Mouse (Mus musculus) urinary bladder, postnatal 36 days (tissue): Measurements from ENCODE around the gene Rtl8a.
A peak's percentile ranks its signal among the peaks of the same experiment; 100 is the strongest.
"Not testable (repeated sequence)": the region's sequence is repeated elsewhere in the genome, so short reads cannot be mapped to it uniquely, and the experiment has no call there.

Experiments
- DNase-seq, 2 experiments: peaks; one replicate each; pipeline ENCODE4 v3.0.0; 2022; ENCODE audit warnings: low spot score in 2 of 2, mixed read lengths in 1 of 2

Rtl8a gene

GRCm38 (mm10) chrX:53642980-53643961 is at the start of gene Rtl8a:
Rtl8a (minus strand) TSS chrX:53643682.
- peak; percentile 60 to 78 for DNase-seq

- DNase-seq = no peak
Measured at GRCm38 (mm10) chrX:53693141-53693540, 49.7 kb upstream of the Rtl8a start.

DNA sequence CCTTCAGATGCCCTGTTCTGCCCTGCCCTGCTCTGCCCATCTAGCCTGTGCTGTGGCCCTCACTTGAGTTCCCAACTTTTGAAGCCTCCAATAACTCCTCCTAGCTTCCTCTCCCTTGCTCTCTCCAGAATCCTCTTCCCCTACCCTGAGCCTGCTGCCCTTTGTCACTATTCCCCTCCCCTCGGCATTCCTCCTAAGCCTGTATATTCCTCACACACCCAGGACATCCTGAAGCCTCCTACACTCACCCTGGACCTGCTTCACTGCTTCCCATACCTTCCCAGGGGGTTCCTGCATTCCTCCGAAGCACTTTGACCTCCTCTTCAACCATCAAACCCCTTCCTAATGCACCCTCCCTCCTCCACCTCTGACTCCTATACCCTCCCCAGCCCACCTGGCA is 48.6 kb upstream of the Rtl8a start:
- no peak for DNase-seq

GRCm38 (mm10) chrX:53684676-53685075 is 41.2 kb upstream of the Rtl8a start:
- not testable (repeated sequence) for DNase-seq

GRCm38 (mm10) chrX:53682650-53683049 is 39.2 kb upstream of the Rtl8a start:
- DNase-seq = not testable (repeated sequence)

DNA sequence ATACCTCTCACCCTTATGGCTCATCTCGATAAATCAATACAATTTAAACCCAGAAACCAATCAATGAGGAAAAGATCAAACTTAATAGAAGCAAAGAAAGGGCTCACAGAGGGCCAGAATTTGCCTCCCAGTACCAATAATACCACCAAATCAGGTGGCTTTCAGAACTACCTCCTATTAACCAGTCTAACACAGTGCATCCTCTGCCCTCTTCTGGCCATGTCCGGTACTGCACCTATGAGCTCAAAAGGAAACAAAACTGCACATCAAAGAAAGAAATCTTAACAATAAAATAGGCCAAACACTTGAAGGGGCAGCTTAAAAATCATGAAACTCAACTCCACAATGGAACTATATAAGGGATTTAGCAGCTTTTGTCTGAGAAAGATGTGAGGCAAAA is 33.5 kb upstream of the Rtl8a start:
- peak; percentile 31 to 34 for DNase-seq

- not testable (repeated sequence) for DNase-seq
Measured at GRCm38 (mm10) chrX:53670696-53671095, 27.2 kb upstream of the Rtl8a start.

- DNase-seq = peak; percentile 43 to 72
Measured at GRCm38 (mm10) chrX:53670294-53670693, 26.8 kb upstream of the Rtl8a start, which contains the start of gene Rtl8b. Rtl8b (minus strand) TSS chrX:53670408.

GRCm38 (mm10) chrX:53669557-53670270 is 26.2 kb upstream of the Rtl8a start:
- DNase-seq = not testable (repeated sequence)

DNA sequence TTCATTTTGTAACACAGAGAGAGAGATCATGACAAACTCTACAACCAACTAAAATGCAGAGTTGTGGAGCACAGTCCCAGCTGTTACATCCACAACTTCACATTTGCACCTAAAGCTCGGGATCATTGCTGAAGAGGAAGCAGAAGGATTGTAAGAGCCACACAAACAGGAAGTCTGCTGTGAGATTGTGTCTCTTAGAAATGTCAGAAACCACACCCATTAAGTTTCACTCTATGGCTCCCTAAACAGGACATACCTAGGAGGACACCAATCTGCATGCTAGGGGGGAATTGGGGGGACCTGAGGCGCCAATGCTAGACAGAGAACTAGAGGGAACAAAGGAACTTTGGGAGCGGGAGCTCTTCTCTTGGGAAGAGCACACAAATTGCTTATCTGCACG is 9.4 kb upstream of the Rtl8a start:
- DNase-seq = not testable (repeated sequence)

GRCm38 (mm10) chrX:53645885-53646284 is 2.4 kb upstream of the Rtl8a start:
- DNase-seq = no peak

GRCm38 (mm10) chrX:53642604-53642979 is 890 bp downstream of the Rtl8a start:
- DNase-seq = not testable (repeated sequence)

DNA sequence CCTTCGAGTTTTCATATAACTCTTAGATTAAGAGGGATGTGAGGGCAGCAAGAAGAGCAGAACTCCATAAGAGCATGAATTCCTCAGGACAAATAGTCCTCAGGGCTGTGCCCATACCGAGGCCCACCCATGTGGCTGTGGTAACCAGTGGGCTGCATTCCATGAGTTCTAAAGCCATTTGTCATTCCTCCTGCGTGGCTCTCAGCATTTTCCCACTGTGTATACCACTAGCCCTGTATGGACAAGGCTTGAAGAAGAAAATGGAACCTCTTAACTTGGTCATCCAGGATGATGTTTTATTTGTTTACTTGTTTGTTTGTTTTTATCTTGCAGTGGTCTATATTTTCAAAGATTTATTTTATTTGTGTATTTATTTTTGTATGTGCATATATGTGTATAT is 5.4 kb downstream of the Rtl8a start:
- not testable (repeated sequence) for DNase-seq

DNA sequence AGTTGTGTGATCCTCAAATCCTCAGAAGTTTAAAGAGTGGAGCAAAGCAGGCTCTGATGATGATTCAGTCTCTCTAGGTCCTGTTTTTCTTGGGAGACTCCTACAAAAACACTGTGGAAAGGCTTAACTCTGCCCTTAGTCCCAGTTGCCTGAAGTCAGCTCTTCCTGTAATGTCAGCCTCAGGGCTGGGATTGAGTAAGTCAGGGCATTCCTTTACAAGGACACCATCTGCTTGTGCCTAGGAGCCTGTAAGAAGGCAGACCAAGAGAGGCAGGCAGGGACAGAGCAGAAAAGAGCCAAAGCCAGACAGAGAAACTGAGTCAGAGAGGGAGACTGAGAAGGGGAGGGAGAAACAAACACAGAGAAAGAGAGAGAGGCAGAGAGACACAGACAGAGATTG is 32.1 kb downstream of the Rtl8a start:
- not testable (repeated sequence) for DNase-seq

- peak; percentile 20 to 33 for DNase-seq
Measured at GRCm38 (mm10) chrX:53610571-53610970, 32.9 kb downstream of the Rtl8a start.

- DNase-seq = not testable (repeated sequence)
Measured at GRCm38 (mm10) chrX:53608879-53609278, 34.6 kb downstream of the Rtl8a start, which contains the start of gene Gm14597. Gm14597 (minus strand) TSS chrX:53608979.

DNA sequence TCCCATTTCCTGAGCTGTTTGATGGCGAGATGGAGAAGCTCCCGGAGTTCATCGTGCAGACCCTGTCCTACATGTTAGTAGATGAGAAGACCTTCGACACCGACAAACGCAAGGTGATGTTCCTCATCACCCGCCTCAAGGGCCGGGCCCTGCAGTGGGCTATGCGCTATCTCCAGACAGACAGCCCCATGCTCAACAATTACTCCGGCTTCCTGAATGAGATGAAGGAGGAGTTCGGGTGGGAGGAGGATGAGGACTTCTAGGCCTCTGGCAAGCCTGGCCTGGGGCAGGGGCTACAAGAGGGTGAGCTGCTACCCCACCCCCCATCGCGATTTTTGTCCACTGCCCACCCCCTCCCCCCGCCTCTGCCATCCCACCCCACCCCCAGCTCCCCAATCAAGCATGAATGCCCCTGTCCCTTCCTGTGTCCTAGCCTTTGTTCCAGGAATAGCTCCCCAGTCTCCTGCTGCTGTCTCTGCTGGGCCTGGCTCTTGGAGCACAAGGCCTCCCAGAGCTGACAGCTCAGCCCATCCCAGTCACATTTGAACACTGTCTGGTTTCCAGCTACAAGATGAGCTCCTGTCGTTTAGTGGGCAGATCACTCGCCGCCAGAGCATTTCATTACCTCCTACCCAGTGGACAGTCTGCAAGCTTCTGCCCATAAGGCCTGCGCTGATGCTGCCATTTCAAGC is 35.2 kb downstream of the Rtl8a start:
- DNase-seq = no peak

- DNase-seq = peak; percentile 7 to 44
Measured at GRCm38 (mm10) chrX:53607242-53608121, 36.0 kb downstream of the Rtl8a start, which contains the start of gene Rtl8c. Rtl8c (plus strand) TSS chrX:53608032.

- DNase-seq = not testable (repeated sequence)
Measured at GRCm38 (mm10) chrX:53606176-53606575, 37.3 kb downstream of the Rtl8a start.

GRCm38 (mm10) chrX:53599993-53600392 is 43.5 kb downstream of the Rtl8a start:
- DNase-seq = peak; percentile 17 to 20
